Mouse (Mus musculus): Measurements from ENCODE around the gene Kif5a. TPM values are rescaled to one million over a fixed set of nuclear protein-coding genes. Genes with fewer than 3 reads are reported as not detected.
A peak's percentile ranks its signal among the peaks of the same experiment; 100 is the strongest.

The Kif5a gene
- 6.2 and 11.2 TPM in 2 replicates for total RNA-seq (2012; rRNA removed)

DNA sequence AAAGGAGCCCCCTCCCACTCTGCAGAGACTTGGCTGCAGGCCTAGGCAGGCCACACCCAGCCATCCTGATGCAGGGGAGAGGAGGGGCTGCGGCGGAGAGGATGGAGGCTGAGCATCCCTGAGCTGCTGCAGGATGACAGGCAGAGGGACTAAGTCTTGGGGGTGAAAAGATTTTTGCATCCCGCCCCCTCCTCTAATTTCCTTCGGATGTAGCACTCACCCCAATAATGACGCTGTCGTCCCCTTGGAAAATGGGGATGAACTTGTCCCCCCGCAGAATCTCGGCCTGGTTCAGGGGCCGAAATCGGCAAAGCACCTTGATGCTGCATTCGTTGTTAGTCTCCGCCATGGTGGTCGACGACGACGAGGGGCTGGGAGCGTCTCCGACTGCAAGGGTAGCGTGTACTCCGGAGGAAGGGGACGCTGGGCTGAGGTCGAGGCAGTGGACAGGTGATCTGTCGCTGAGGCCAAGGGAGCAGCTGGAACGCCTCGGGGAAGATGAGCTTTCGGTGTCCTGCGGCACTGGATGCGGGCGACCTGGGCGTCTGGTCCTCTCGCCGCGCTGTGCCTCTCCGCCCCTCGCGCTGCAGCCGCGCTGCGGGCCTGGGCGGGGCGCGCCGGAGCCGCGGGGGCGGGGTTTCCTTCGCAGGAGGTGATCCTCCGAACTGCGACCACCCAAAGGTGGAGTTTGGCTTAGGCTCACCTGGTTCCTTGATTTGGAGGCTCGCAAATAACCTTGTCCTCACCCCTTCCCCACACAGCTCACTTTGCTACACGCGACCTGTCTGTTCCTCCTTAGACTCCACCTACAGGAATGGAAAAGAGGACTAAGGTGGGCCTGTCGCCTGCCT, at the start of gene Kif5a:
Gene Kif5a, minus strand, starts transcription at position 801 of the 851 bp plus-strand sequence.
- H3K9me3 ChIP-seq (ENCODE audit: control insufficient read depth, insufficient read depth, low read depth, low read length), result no peaks in the 10 kb centered on the region
- DNase-seq (ENCODE audit: low read depth, low spot score), result no peak
- peak within 1 kb of the TSS; percentile 63 to 65 for H3K4me3 ChIP-seq (ENCODE audit: insufficient read depth in 1 of 2, low read depth in 1 of 2, low read length in 2 of 2, poor library complexity in 1 of 2, severe bottlenecking in 1 of 2)
- no peak within 1 kb of the TSS; the same call in 1 of the 2 replicates for H3K27ac ChIP-seq (ENCODE audit: insufficient read depth, low read depth, low read length, poor library complexity, severe bottlenecking)
- peaks cover 5 to 25% of the 10 kb centered on the region in 2 experiments for H3K4me1 ChIP-seq (ENCODE audit: control insufficient read depth in 2 of 2, insufficient read depth in 2 of 2, low read length in 2 of 2, poor library complexity in 1 of 2)
- TF ChIP-seq ZNF384 (IDR thresholded peaks at IDR 0.05; ENCODE audit: low read depth, low read length) (no peak), MAFK (IDR thresholded peaks at IDR 0.05; ENCODE audit: insufficient read depth, low read depth, low read length) (no peak), CHD2 (IDR thresholded peaks at IDR 0.05; ENCODE audit: low read depth, low read length) (no peak), ZC3H11A (IDR thresholded peaks at IDR 0.05; ENCODE audit: borderline replicate concordance, low read depth, low read length) (no peak), HCFC1 (IDR thresholded peaks at IDR 0.05; ENCODE audit: borderline replicate concordance, insufficient read depth, low read length) (no peak)
- H3K9ac ChIP-seq (ENCODE audit: insufficient read depth, low read depth, low read length, poor library complexity, severe bottlenecking), result peak within 1 kb of the TSS; percentile 47
- no peaks in the 10 kb centered on the region for H3K36me3 ChIP-seq (ENCODE audit: control insufficient read depth, insufficient read depth, low read length, poor library complexity, severe bottlenecking)
- in situ Hi-C loops (cut with MboI; ENCODE audit: low sequenced_read_pairs in 2 of 2, unreplicated experiment in 2 of 2), result no loop called here

DNA sequence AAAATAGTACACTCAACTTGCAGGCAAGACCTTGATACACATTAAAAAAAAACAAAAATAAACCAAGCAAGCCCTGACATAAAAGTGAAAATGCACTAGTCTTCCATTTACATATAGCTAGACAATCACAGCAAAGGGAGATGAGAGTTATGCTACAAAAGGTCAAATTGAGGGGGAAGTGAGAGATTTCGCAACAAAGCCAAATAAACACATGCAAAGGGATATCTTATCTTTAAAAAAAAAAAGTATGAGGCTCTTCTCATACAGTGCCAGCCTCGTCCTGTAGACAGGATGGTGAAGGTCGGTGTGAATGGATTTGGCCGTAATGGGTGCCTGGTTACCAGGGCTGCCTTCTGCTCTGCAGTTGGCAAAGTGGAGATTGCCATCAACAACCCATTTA, 49.7 kb upstream of the Kif5a start:
- peaks cover 17% of the 10 kb centered on the region for H3K36me3 ChIP-seq (ENCODE audit: control insufficient read depth, insufficient read depth, low read length, poor library complexity, severe bottlenecking)
- in situ Hi-C loops (cut with MboI; ENCODE audit: low sequenced_read_pairs in 2 of 2, unreplicated experiment in 2 of 2), result no loop called here
- H3K4me3 ChIP-seq (ENCODE audit: insufficient read depth in 1 of 2, low read depth in 1 of 2, low read length in 2 of 2, poor library complexity in 1 of 2, severe bottlenecking in 1 of 2), result no peak overlapping the region
- H3K27ac ChIP-seq (ENCODE audit: insufficient read depth, low read depth, low read length, poor library complexity, severe bottlenecking), result peak overlapping the region; percentile 55; the same call in 1 of the 2 replicates
- no peaks in the 10 kb centered on the region for H3K9me3 ChIP-seq (ENCODE audit: control insufficient read depth, insufficient read depth, low read depth, low read length)
- H3K4me1 ChIP-seq (ENCODE audit: control insufficient read depth in 2 of 2, insufficient read depth in 2 of 2, low read length in 2 of 2, poor library complexity in 1 of 2), result peaks cover 2 to 4% of the 10 kb centered on the region in 2 experiments
- TF ChIP-seq ZNF384 (IDR thresholded peaks at IDR 0.05; ENCODE audit: low read depth, low read length) (no peak), HCFC1 (IDR thresholded peaks at IDR 0.05; ENCODE audit: borderline replicate concordance, insufficient read depth, low read length) (no peak), MAFK (IDR thresholded peaks at IDR 0.05; ENCODE audit: insufficient read depth, low read depth, low read length) (no peak), CHD2 (IDR thresholded peaks at IDR 0.05; ENCODE audit: low read depth, low read length) (no peak), ZC3H11A (IDR thresholded peaks at IDR 0.05; ENCODE audit: borderline replicate concordance, low read depth, low read length) (no peak)
- no peak overlapping the region for H3K9ac ChIP-seq (ENCODE audit: insufficient read depth, low read depth, low read length, poor library complexity, severe bottlenecking)
- DNase-seq (ENCODE audit: low read depth, low spot score), result no peak

DNA sequence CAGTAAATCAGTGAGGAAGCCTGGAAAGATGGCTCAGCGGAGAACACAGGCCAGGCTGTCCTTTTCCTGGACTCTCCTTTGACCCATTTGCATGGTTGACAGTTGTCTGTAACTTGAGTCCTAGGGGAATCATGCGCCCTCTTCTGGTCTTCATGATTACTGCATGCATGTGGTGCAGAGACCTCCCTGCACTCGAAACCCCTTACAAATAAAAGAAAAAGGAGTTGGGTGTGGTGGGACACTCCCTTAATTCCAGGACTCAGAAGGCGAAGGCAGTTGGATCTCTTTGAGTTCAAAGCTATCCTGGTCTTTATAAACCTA, 49.2 kb upstream of the Kif5a start:
- H3K9me3 ChIP-seq (ENCODE audit: control insufficient read depth, insufficient read depth, low read depth, low read length), result no peaks in the 10 kb centered on the region
- H3K4me3 ChIP-seq (ENCODE audit: insufficient read depth in 1 of 2, low read depth in 1 of 2, low read length in 2 of 2, poor library complexity in 1 of 2, severe bottlenecking in 1 of 2), result peak overlapping the region; percentile 87 to 91
- H3K27ac ChIP-seq (ENCODE audit: insufficient read depth, low read depth, low read length, poor library complexity, severe bottlenecking), result no peak overlapping the region
- DNase-seq (ENCODE audit: low read depth, low spot score), result peak; percentile 98
- TF ChIP-seq HCFC1 (IDR thresholded peaks at IDR 0.05; ENCODE audit: borderline replicate concordance, insufficient read depth, low read length) (peak; percentile 65; the same call in 1 of the 2 replicates), ZNF384 (IDR thresholded peaks at IDR 0.05; ENCODE audit: low read depth, low read length) (0 out of 2 replicates have a peak, but pooled peaks have one; percentile 51), CHD2 (IDR thresholded peaks at IDR 0.05; ENCODE audit: low read depth, low read length) (peak; percentile 41; the same call in 1 of the 2 replicates), MAFK (IDR thresholded peaks at IDR 0.05; ENCODE audit: insufficient read depth, low read depth, low read length) (no peak), ZC3H11A (IDR thresholded peaks at IDR 0.05; ENCODE audit: borderline replicate concordance, low read depth, low read length) (no peak)
- H3K36me3 ChIP-seq (ENCODE audit: control insufficient read depth, insufficient read depth, low read length, poor library complexity, severe bottlenecking), result peaks cover 20% of the 10 kb centered on the region
- in situ Hi-C loops (cut with MboI; ENCODE audit: low sequenced_read_pairs in 2 of 2, unreplicated experiment in 2 of 2), result no loop called here
- peak overlapping the region; percentile 79; the same call in 1 of the 2 replicates for H3K9ac ChIP-seq (ENCODE audit: insufficient read depth, low read depth, low read length, poor library complexity, severe bottlenecking)
- peaks cover 2 to 4% of the 10 kb centered on the region in 2 experiments for H3K4me1 ChIP-seq (ENCODE audit: control insufficient read depth in 2 of 2, insufficient read depth in 2 of 2, low read length in 2 of 2, poor library complexity in 1 of 2)

DNA sequence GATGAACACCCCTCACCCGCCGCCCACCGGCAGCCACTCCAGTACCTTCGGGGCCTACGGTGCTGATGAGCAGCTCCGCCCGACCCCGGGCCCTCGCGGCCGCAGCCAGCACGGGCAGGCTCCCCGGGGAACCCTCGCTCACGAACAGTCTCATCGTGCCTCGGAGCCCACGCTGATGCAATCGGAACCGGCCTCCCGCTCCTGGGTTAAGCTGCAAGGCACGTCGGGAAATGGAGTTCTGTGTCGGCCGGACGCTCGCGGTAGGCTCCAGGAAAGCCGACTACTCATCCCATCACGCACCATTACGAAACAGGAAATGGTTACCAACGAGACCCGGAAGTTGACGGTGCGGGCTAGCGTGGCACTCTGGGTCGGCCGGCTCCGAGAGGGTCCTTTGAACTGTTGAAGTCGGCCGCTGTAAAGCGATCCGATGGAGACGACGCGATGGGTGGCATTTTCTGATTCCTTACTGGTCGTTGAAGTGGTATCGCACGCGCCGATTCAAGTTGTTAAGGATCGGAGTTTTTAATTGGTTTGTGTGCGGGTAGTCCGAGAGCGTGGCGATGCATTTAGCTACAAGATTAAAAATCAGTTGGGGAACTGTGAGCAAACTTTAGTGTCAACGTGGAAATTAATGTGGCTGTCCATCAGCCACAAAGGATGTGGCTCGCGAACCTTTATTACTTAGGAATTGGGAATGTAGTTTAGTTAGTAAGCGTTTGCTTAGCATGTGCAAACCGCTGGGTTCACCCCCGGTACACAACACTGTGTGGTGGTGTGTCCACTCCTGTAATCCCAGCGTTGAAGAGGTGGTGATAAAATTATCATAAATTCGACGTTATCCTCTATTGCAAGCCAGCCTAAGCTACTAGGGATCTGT, 48.6 kb upstream of the Kif5a start, which contains the start of gene Mars:
Gene Mars, minus strand, starts transcription at position 311 of the 880 bp plus-strand sequence.
- H3K9ac ChIP-seq (ENCODE audit: insufficient read depth, low read depth, low read length, poor library complexity, severe bottlenecking), result peak within 1 kb of the TSS; percentile 96
- peak; percentile 90 for DNase-seq (ENCODE audit: low read depth, low spot score)
- TF ChIP-seq HCFC1 (IDR thresholded peaks at IDR 0.05; ENCODE audit: borderline replicate concordance, insufficient read depth, low read length) (peak; percentile 94), CHD2 (IDR thresholded peaks at IDR 0.05; ENCODE audit: low read depth, low read length) (no peak)
- peaks cover 24% of the 10 kb centered on the region for H3K36me3 ChIP-seq (ENCODE audit: control insufficient read depth, insufficient read depth, low read length, poor library complexity, severe bottlenecking)
- no peaks in the 10 kb centered on the region for H3K9me3 ChIP-seq (ENCODE audit: control insufficient read depth, insufficient read depth, low read depth, low read length)
- peaks cover 2 to 4% of the 10 kb centered on the region in 2 experiments for H3K4me1 ChIP-seq (ENCODE audit: control insufficient read depth in 2 of 2, insufficient read depth in 2 of 2, low read length in 2 of 2, poor library complexity in 1 of 2)
- peak within 1 kb of the TSS; percentile 87 to 91 for H3K4me3 ChIP-seq (ENCODE audit: insufficient read depth in 1 of 2, low read depth in 1 of 2, low read length in 2 of 2, poor library complexity in 1 of 2, severe bottlenecking in 1 of 2)
- in situ Hi-C loops (cut with MboI; ENCODE audit: low sequenced_read_pairs in 2 of 2, unreplicated experiment in 2 of 2), result no loop called here
- H3K27ac ChIP-seq (ENCODE audit: insufficient read depth, low read depth, low read length, poor library complexity, severe bottlenecking), result peak within 1 kb of the TSS; percentile 68

Measured in ES-E14 (cell line).